Mouse (Mus musculus) CH12.LX (cell line): ENCODE measurements around the gene Pigh. TPM values are rescaled to one million over a fixed set of nuclear protein-coding genes. Genes with fewer than 3 reads are reported as not detected.

Experiments
- DNase-seq: peaks from one replicate; pipeline ENCODE4 v3.0.0-alpha.2; 2013; ENCODE audit errors: extremely low read depth
- H3K27ac ChIP-seq: 2 replicates; pipeline ENCODE4 v1.5.1; 2012; ENCODE audit warnings: low read depth, mild to moderate bottlenecking, control low read depth, moderate library complexity; ENCODE audit not compliant: insufficient read depth
- H3K27me3 ChIP-seq: replicated peaks from 2 replicates; pipeline ENCODE3; 2012; ENCODE audit warnings: inconsistent platforms
- H3K36me3 ChIP-seq, 2 experiments: replicated peaks in 1 of 2; 2 replicates each; pipeline versions ENCODE3 to v1.6.1; 2012; ENCODE audit warnings: inconsistent platforms in 1 of 2, low read length in 1 of 2, mild to moderate bottlenecking in 1 of 2, mixed read lengths in 1 of 2, moderate library complexity in 1 of 2; ENCODE audit not compliant: control insufficient read depth in 1 of 2, insufficient read depth in 1 of 2
- H3K4me1 ChIP-seq, 2 experiments: 2 replicates each; pipeline ENCODE4 v1.6.1; 2012; ENCODE audit warnings: inconsistent platforms in 1 of 2, moderate library complexity in 1 of 2; ENCODE audit not compliant: insufficient read depth in 2 of 2, control insufficient read depth in 1 of 2
- H3K4me2 ChIP-seq: 2 replicates; pipeline ENCODE4 v1.6.1; 2012; ENCODE audit warnings: low read depth, mild to moderate bottlenecking, control low read depth; ENCODE audit not compliant: poor library complexity, insufficient read depth, severe bottlenecking
- H3K4me3 ChIP-seq, 3 experiments: fragments of 150-350 bp in 1 of 3; sonication (generic) in 1 of 3; replicated peaks in 1 of 3; 2 replicates each; pipeline versions ENCODE3 to v1.5.1; 2011 to 2012; ENCODE audit warnings: low read depth in 2 of 3, low read length in 2 of 3, mild to moderate bottlenecking in 2 of 3, moderate library complexity in 2 of 3, control low read depth in 1 of 3, improper control_type of control experiment in 1 of 3, inconsistent platforms in 1 of 3, mixed read lengths in 1 of 3; ENCODE audit not compliant: poor library complexity in 1 of 3
- H3K79me2 ChIP-seq: replicated peaks from 2 replicates; pipeline ENCODE4 v1.6.1; 2012; ENCODE audit warnings: mild to moderate bottlenecking, moderate library complexity; ENCODE audit not compliant: control insufficient read depth, poor library complexity, insufficient read depth, severe bottlenecking; ENCODE audit errors: extremely low read depth
- H3K9ac ChIP-seq: 2 replicates; pipeline ENCODE4 v1.6.1; 2012; ENCODE audit warnings: low read depth, mild to moderate bottlenecking, control low read depth, moderate library complexity; ENCODE audit not compliant: insufficient read depth
- H3K9me3 ChIP-seq: replicated peaks from 2 replicates; pipeline ENCODE3; 2012; ENCODE audit warnings: low read length, inconsistent platforms, mixed read lengths
- CTCF ChIP-seq, 2 experiments: IDR thresholded peaks in 1 of 2; conservative IDR thresholded peaks in 1 of 2; 2 replicates each; pipeline ENCODE4 v1.5.1; 2011 to 2012; ENCODE audit warnings: low read depth in 2 of 2, low read length in 2 of 2, improper control_type of control experiment in 1 of 2, inconsistent platforms in 1 of 2, mild to moderate bottlenecking in 1 of 2, moderate library complexity in 1 of 2
- E2F4 ChIP-seq: IDR thresholded peaks from 2 replicates; pipeline ENCODE4 v1.6.1; 2011; ENCODE audit warnings: low read depth, low read length, improper control_type of control experiment; ENCODE audit not compliant: insufficient replicate concordance
- GABPA ChIP-seq: IDR thresholded peaks from 2 replicates; pipeline ENCODE4 v1.6.1; 2012; ENCODE audit warnings: low read depth, low read length, improper control_type of control experiment, inconsistent platforms; ENCODE audit not compliant: insufficient replicate concordance
- HCFC1 ChIP-seq: IDR thresholded peaks from 2 replicates; pipeline ENCODE4 v1.6.1; 2012; ENCODE audit warnings: low read depth, mild to moderate bottlenecking, inconsistent platforms, low read length, improper control_type of control experiment
- IRF4 ChIP-seq: IDR thresholded peaks from 2 replicates; pipeline ENCODE4 v1.6.1; 2014; ENCODE audit warnings: low read depth, mild to moderate bottlenecking, inconsistent platforms, low read length, improper control_type of control experiment
- JUN ChIP-seq: IDR thresholded peaks from 2 replicates; pipeline ENCODE4 v1.6.1; 2011; ENCODE audit warnings: low read depth, mild to moderate bottlenecking, low read length, improper control_type of control experiment, moderate library complexity; ENCODE audit not compliant: insufficient read depth
- JUND ChIP-seq: conservative IDR thresholded peaks from 2 replicates; pipeline ENCODE4 v1.6.1; 2011; ENCODE audit warnings: low read depth, low read length, improper control_type of control experiment
- MAFK ChIP-seq: IDR thresholded peaks from 2 replicates; pipeline ENCODE4 v1.6.1; 2011; ENCODE audit warnings: low read length, improper control_type of control experiment; ENCODE audit not compliant: insufficient replicate concordance
- MAX ChIP-seq: IDR thresholded peaks from 2 replicates; pipeline ENCODE4 v1.6.1; 2011; ENCODE audit warnings: low read length, improper control_type of control experiment
- MAZ ChIP-seq: IDR thresholded peaks from 2 replicates; pipeline ENCODE4 v1.6.1; 2012; ENCODE audit warnings: low read depth, mild to moderate bottlenecking, inconsistent platforms, low read length, improper control_type of control experiment, moderate library complexity
- MYC ChIP-seq: IDR thresholded peaks from 2 replicates; pipeline ENCODE4 v1.6.1; 2011; ENCODE audit warnings: low read depth, mild to moderate bottlenecking, improper control_type of control experiment, low read length
- NELFE ChIP-seq: IDR thresholded peaks from 2 replicates; pipeline ENCODE4 v1.6.1; 2011; ENCODE audit warnings: low read depth, low read length, improper control_type of control experiment
- SMC3 ChIP-seq: IDR thresholded peaks from 2 replicates; pipeline ENCODE4 v1.6.1; 2011; ENCODE audit warnings: low read depth, low read length, improper control_type of control experiment
- TCF12 ChIP-seq: IDR thresholded peaks from 2 replicates; pipeline ENCODE4 v1.6.1; 2014; ENCODE audit warnings: low read depth, mild to moderate bottlenecking, inconsistent platforms, low read length, improper control_type of control experiment
- USF1 ChIP-seq: IDR thresholded peaks from 2 replicates; pipeline ENCODE4 v1.6.1; 2014; ENCODE audit warnings: low read depth, mild to moderate bottlenecking, inconsistent platforms, low read length, improper control_type of control experiment
- ZKSCAN1 ChIP-seq: IDR thresholded peaks from 2 replicates; pipeline ENCODE4 v1.6.1; 2012; ENCODE audit warnings: low read depth, inconsistent platforms, low read length, improper control_type of control experiment, borderline replicate concordance
- ZMIZ1 ChIP-seq: IDR thresholded peaks from 2 replicates; pipeline ENCODE4 v1.6.1; 2012; ENCODE audit warnings: low read depth, mild to moderate bottlenecking, inconsistent platforms, low read length, improper control_type of control experiment
- ZNF384 ChIP-seq: IDR thresholded peaks from 2 replicates; pipeline ENCODE4 v1.6.1; 2012; ENCODE audit warnings: low read depth, low read length, improper control_type of control experiment, inconsistent platforms
- dilution Hi-C: fragments of 300-500 bp; cut with MboI; formaldehyde crosslinking; loops from 2 replicates; pipeline ENCODE4 v1.14.3; 2020; ENCODE audit warnings: low sequenced_read_pairs; ENCODE audit not compliant: extremely low pct_unique_long_range_greater_than_20kb, extremely low pct_ligation_motif_present
- in situ Hi-C: fragments of 300-500 bp; cut with MboI; formaldehyde crosslinking; loops from 3 replicates; pipeline ENCODE4 v1.14.3; 2019; ENCODE audit warnings: low sequenced_read_pairs, low pct_ligation_motif_present, low pct_unique_long_range_greater_than_20kb, mixed read lengths
- polyA plus RNA-seq: library from polyadenylated mRNA; unstranded; fragments of >175 nt; gene quantifications from 2 replicates; pipeline ENCODE4 v1.2.1, GENCODE M21; 2012; ENCODE audit warnings: low read depth; ENCODE audit not compliant: insufficient read length
- total RNA-seq, 2 experiments: library from RNA; depleted of rRNA; stranded (reverse); fragments of 300-350 nt in 1 of 2; fragments of >200 nt in 1 of 2; gene quantifications; 2 replicates each; pipeline ENCODE4 v1.2.3; 2012 to 2014

Gene Pigh
- total and polyA plus RNA-seq, 3 experiments: 9.3 to 17.8 (median 12.8) TPM

GRCm38 (mm10) chr12:79134676-79135075, 45.2 kb upstream of the Pigh start:
- Histone ChIP-seq H3K4me2 (peak overlapping the region; percentile 73), H3K27ac (no peak overlapping the region), H3K4me1 (peaks cover 9 to 20% of the 10 kb centered on the region in 2 experiments; a peak in 3 of 4 replicates), H3K79me2 (no peaks in the 10 kb centered on the region), H3K36me3 (no peaks in the 10 kb centered on the region), H3K9ac (no peak overlapping the region), H3K9me3 (no peaks in the 10 kb centered on the region), H3K27me3 (peaks cover 12% of the 10 kb centered on the region), H3K4me3 (no peak overlapping the region)
- TF ChIP-seq MAX (no peak), TCF12 (no peak), CTCF (conservative IDR thresholded peaks at IDR 0.05 in 1 of 2, IDR thresholded peaks at IDR 0.05 in 1 of 2; ENCODE audit: low read depth in 2 of 2, low read length in 2 of 2) (no peak), E2F4 (no peak), ZKSCAN1 (no peak), USF1 (no peak), IRF4 (no peak)
- DNase-seq: no peak
- in situ Hi-C loops: no loop called here
- dilution Hi-C loops: no loop called here

- no peak for TF ChIP-seq JUN
- no peak for TF ChIP-seq HCFC1
- no peak for TF ChIP-seq ZMIZ1
- no peak for TF ChIP-seq USF1
- no peak for TF ChIP-seq MAZ
- no peak for TF ChIP-seq IRF4
- in situ Hi-C loops (no loop called here), dilution Hi-C loops (no loop called here)
- Histone ChIP-seq H3K9me3 (no peaks in the 10 kb centered on the region), H3K36me3 (no peaks in the 10 kb centered on the region), H3K27me3 (peaks cover 12% of the 10 kb centered on the region), H3K4me2 (no peak overlapping the region), H3K79me2 (no peaks in the 10 kb centered on the region), H3K9ac (no peak overlapping the region), H3K27ac (no peak overlapping the region), H3K4me3 (no peak overlapping the region), H3K4me1 (peaks cover 9 to 20% of the 10 kb centered on the region in 2 experiments; a peak in 3 of 4 replicates)
- no peak for DNase-seq
Observed at GRCm38 (mm10) chr12:79131706-79132460, 42.4 kb upstream of the Pigh start.

GRCm38 (mm10) chr12:79131178-79131675, 41.8 kb upstream of the Pigh start:
- Histone ChIP-seq H3K79me2 (no peaks in the 10 kb centered on the region), H3K4me3 (peak overlapping the region in 1 of 3 experiments; percentile 48), H3K27ac (no peak overlapping the region), H3K27me3 (peaks cover 12% of the 10 kb centered on the region), H3K9ac (no peak overlapping the region), H3K4me1 (peaks cover 9 to 20% of the 10 kb centered on the region in 2 experiments; a peak in 3 of 4 replicates), H3K9me3 (no peaks in the 10 kb centered on the region), H3K36me3 (no peaks in the 10 kb centered on the region), H3K4me2 (peak overlapping the region; percentile 92)
- TF ChIP-seq ZNF384: no peak
- TF ChIP-seq E2F4: no peak
- no peak for TF ChIP-seq IRF4
- no peak for TF ChIP-seq MAZ
- no peak for TF ChIP-seq HCFC1
- no peak for TF ChIP-seq NELFE
- no peak for TF ChIP-seq MAFK
- TF ChIP-seq GABPA: no peak
- TF ChIP-seq MAX: no peak
- TF ChIP-seq JUN: no peak
- no peak for TF ChIP-seq JUND
- no peak for TF ChIP-seq SMC3
- TF ChIP-seq MYC: no peak
- in situ Hi-C loops: no loop called here
- dilution Hi-C loops: no loop called here
- no peak for DNase-seq
